Mouse (Mus musculus): ENCODE measurements around the gene Hspb7.

Gene Hspb7

GRCm38 (mm10) chr4:141419398-141420191, 984 bp upstream of the Hspb7 start:
- peak in 1 of 2 experiments; percentile 44 for DNase-seq (ENCODE audit: low spot score in 2 of 2)

- no peak for DNase-seq (ENCODE audit: low spot score in 2 of 2)
Measured at GRCm38 (mm10) chr4:141420886-141421285, 307 bp downstream of the Hspb7 start.

GRCm38 (mm10) chr4:141421423-141421822, 844 bp downstream of the Hspb7 start:
- no peak for DNase-seq (ENCODE audit: low spot score in 2 of 2)

- DNase-seq (ENCODE audit: low spot score in 2 of 2) = no peak
Measured at GRCm38 (mm10) chr4:141422841-141423240, 2.3 kb downstream of the Hspb7 start.

GRCm38 (mm10) chr4:141423288-141423687, 2.7 kb downstream of the Hspb7 start:
- no peak for DNase-seq (ENCODE audit: low spot score in 2 of 2)

GRCm38 (mm10) chr4:141423691-141424431, 3.3 kb downstream of the Hspb7 start:
- no peak for DNase-seq (ENCODE audit: low spot score in 2 of 2)

- DNase-seq (ENCODE audit: low spot score in 2 of 2) = peak; percentile 81 to 85
Measured at GRCm38 (mm10) chr4:141425484-141426479, 5.2 kb downstream of the Hspb7 start.

GRCm38 (mm10) chr4:141426796-141427745, 6.5 kb downstream of the Hspb7 start:
- no peak for DNase-seq (ENCODE audit: low spot score in 2 of 2)

GRCm38 (mm10) chr4:141427921-141428320, 7.3 kb downstream of the Hspb7 start:
- no peak for DNase-seq (ENCODE audit: low spot score in 2 of 2)

GRCm38 (mm10) chr4:141429381-141429780, 8.8 kb downstream of the Hspb7 start:
- no peak for DNase-seq (ENCODE audit: low spot score in 2 of 2)

- DNase-seq (ENCODE audit: low spot score in 2 of 2) = no peak
Measured at GRCm38 (mm10) chr4:141429847-141430246, 9.3 kb downstream of the Hspb7 start.

- DNase-seq (ENCODE audit: low spot score in 2 of 2) = peak in 1 of 2 experiments; percentile 45
Measured at GRCm38 (mm10) chr4:141430997-141431396, 10.4 kb downstream of the Hspb7 start.

- DNase-seq (ENCODE audit: low spot score in 2 of 2) = no peak
Measured at GRCm38 (mm10) chr4:141432666-141433065, 12.1 kb downstream of the Hspb7 start.

GRCm38 (mm10) chr4:141433191-141433590, 12.6 kb downstream of the Hspb7 start:
- no peak for DNase-seq (ENCODE audit: low spot score in 2 of 2)

GRCm38 (mm10) chr4:141435974-141436373, 15.4 kb downstream of the Hspb7 start, which contains the start of gene Srarp:
Gene Srarp (minus strand): TSS chr4:141436105.
- DNase-seq (ENCODE audit: low spot score in 2 of 2) = no peak

- DNase-seq (ENCODE audit: low spot score in 2 of 2) = no peak
Measured at GRCm38 (mm10) chr4:141439083-141439803, 18.7 kb downstream of the Hspb7 start.

- DNase-seq (ENCODE audit: low spot score in 2 of 2) = no peak
Measured at GRCm38 (mm10) chr4:141440877-141441276, 20.3 kb downstream of the Hspb7 start.

GRCm38 (mm10) chr4:141443641-141444429, 23.3 kb downstream of the Hspb7 start:
- no peak for DNase-seq (ENCODE audit: low spot score in 2 of 2)
